Mouse (Mus musculus): Measurements from ENCODE around the gene Il4ra.

Il4ra gene

DNA sequence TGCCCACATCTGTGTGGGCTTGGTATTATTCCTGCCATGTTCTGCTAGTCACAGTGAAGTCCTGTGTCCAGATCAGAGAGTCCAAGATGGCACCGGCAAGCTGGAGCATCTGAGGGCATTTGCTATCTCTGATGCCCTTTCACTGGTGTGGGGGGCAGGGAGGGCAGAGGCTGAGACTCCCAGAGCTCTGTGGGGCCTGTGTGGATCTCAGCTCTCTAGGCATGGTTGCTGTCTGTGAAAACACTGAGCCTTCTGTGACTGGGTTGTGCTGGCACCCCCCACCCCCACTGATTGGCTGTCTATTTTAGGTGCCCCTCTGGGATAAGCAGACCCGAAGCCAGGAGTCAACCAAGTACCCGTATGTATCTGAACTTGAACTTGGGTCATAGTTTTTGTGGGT is 22.9 kb downstream of the Il4ra start:
- no peak for DNase-seq

- DNase-seq, result no peak
These were observed 24.0 kb downstream of the Il4ra start for GRCm38 (mm10) chr7:125575738-125576540.

GRCm38 (mm10) chr7:125576982-125577381 is 25.1 kb downstream of the Il4ra start:
- DNase-seq, result peak; percentile 25

GRCm38 (mm10) chr7:125577486-125578088 is 25.7 kb downstream of the Il4ra start:
- DNase-seq, result peak; percentile 20

DNA sequence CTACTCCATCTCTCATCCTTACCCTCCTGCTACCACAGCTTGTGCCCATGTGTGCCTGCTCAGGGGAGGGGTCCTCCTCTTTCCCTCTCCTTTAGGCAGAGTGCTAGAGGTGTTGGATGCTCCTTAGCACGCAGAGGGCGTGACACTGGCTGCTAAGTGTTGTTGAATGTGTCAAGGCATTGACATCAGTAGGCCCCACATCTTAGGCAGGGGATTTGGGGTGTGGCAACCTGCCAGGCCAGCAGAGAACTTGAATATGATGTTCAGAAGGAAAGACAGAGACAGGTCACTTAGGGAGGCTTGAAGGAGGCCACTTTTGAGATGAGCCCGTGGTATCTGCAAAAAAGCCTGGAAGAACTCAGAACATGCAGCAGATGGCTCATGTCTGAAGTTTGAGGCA is 26.2 kb downstream of the Il4ra start:
- no peak for DNase-seq

- no peak for DNase-seq
These were observed 27.8 kb downstream of the Il4ra start for GRCm38 (mm10) chr7:125579545-125580219.

- DNase-seq, result no peak
These were observed 28.3 kb downstream of the Il4ra start for GRCm38 (mm10) chr7:125580220-125580549.

GRCm38 (mm10) chr7:125580625-125581316 is 28.9 kb downstream of the Il4ra start:
- DNase-seq, result no peak

DNA sequence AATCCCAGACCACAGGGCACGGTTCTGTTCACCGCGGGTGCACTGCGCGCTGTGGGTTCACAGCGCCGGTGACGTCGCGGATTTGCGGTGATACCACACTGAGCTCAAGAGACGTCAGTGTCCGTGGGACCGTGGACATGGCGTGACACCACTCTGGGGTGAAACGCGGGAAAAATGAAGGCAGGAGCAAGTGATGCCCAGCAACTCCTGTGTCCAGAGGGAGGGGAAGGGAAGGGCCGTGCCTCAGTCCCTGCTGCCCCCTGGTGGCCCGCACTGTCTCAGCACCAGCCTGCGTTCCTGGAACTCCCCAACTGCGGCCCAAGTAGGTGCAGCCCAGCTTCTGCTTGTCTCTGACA is 29.4 kb downstream of the Il4ra start:
- peak; percentile 84 for DNase-seq

DNA sequence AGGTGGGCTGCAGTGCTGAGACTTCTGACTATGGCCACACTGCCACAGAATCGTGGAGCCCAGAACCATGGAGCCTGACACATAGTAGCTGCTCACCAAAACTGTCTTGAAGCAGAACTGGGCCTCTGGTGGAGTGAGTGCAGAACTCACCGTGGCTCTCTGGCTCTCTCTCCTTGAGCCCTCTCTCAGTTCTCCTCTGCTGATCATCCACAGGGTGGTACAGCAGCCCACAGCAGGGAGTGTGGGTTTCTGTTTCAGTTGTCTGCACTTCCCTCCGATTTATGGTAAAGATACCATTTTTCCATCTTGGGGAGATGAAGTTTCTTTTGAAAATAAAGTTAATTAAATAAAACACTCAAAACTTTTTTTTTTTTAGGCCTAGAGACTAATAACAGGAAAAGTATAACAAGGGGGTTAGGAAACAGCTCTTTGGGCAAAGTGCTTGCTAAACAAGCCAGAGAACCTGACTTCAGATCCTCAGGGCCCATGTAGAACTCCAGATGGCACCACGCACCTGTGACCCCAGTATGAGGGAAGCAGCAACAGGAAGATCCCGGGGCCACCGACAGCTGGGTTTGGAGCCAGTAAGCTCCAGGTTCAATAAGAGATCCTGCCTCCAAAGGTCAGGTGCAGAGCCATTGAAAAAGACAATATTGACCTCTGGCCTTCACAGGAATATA is 31.5 kb downstream of the Il4ra start:
- DNase-seq, result no peak

- no peak for DNase-seq
These were observed 32.1 kb downstream of the Il4ra start for GRCm38 (mm10) chr7:125584005-125584369.

DNA sequence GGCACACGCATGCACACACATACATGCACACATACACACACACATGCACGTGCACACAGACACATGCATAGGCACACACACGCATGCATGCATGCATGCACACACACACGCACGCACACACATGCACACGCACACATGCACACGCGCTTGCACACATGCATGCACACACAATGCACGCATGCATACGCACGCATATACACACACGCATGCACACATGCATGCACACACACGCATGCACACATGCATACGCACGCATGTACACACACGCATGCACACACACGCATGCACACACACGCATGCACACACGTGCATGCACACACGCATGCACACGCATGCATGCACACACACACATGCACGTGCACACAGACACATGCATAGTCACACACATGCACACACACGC is 34.4 kb downstream of the Il4ra start:
- DNase-seq, result no peak

- DNase-seq, result no peak
These were observed 36.8 kb downstream of the Il4ra start for GRCm38 (mm10) chr7:125588721-125589120.

- DNase-seq, result no peak
These were observed 38.0 kb downstream of the Il4ra start for GRCm38 (mm10) chr7:125589896-125590295.

- DNase-seq, result no peak
These were observed 41.9 kb downstream of the Il4ra start for GRCm38 (mm10) chr7:125593831-125594230.

GRCm38 (mm10) chr7:125596406-125596805 is 44.5 kb downstream of the Il4ra start:
- no peak for DNase-seq

DNA sequence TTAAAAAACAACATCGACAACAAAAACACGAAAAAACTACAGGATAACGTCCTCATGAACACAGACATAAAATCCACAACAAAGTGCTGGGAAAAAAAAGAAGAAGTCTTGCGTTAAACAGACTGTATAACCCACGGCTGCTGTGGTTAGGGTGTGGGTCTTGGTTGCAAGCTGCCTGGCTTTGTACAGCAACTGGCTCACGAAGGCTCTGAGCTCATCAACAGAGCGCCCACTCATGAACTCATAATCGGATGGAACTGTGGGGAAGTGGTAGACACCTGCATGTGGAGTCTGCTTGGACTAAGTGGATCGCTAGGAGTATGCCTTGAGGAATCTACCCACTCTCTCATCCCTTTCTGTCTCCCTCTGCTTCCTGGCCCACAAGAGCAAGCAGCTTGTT is 45.2 kb downstream of the Il4ra start:
- DNase-seq, result no peak

- no peak for DNase-seq
These were observed 45.8 kb downstream of the Il4ra start for GRCm38 (mm10) chr7:125597516-125598347.

- no peak for DNase-seq
These were observed 47.6 kb downstream of the Il4ra start for GRCm38 (mm10) chr7:125599373-125599973.

DNA sequence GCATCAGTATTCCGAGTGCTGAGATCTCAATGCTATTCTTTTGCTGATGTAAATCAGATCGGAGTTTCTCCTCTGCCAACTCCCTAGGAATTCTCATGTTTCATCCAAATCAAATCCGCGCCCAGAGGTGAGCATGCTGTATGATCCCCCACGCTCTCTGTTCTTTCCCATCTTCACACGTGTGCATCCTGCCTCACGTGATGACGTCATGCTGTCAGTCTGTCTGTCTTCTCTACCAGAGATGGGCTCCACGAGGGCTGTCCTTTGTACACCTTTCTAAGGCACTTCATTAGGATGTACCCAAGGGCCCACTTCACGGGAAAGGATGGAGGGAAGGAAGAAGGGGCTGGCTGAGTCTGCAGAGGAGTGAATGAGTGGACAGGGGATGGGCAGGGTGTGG is 48.2 kb downstream of the Il4ra start:
- DNase-seq, result no peak

DNA sequence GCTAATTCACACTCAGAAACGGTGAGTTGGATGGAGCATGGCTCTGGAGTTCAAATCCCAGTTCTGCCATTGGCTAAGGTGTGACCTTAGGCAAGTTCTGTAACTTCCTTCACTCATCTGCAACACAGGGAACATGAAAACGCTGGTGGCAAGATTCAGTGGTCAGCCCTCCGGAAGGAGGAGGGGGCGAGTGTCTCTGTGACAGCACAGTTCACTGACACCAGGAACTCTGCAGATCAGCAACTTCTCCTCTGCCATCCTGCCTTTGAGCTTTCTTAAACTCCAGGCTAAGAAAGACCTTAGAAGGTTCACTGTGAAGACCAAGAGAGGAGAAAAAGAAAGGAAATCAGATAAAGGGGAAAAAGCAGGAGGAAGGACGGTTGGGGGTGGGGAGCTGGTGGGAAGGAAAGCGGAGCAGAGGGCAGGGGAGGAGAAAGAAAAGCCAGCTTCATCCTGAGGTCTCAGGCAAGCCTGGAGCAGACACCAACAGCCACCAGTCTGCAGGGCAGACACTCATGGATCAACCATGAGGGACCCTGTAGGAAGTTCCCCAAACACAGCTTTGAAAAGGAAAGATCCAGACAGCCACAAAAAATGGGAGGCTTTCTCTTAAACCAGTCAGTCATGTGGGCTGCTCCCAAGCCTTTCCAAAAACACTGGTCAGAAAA is 48.8 kb downstream of the Il4ra start:
- no peak for DNase-seq

Measured in cerebellum, adult 8-10 months (tissue).